Mouse (Mus musculus): ENCODE results near the gene Aknad1.
A peak's percentile ranks its signal among the peaks of the same experiment; 100 is the strongest.

The Aknad1 gene

DNA sequence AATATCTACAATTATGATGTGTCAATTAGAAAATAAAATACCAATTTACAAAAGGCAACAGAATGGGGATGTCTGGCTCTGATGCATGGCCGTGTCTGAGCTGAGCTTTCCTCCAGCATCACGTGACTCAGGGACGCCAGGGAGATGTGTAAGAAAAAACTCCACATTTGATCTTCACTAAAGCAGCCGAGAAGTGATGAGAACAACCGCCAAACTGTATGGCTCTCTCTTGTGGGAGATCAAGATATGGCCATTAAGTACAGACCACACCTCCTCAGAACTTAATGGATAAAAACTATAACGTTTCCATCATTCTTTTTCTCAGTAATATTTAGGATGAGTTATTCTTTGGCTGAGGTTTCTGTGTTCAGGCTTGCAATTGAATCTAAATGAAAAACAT, 11.6 kb downstream of the Aknad1 start:
- DNase-seq (ENCODE audit: low read depth), result no peak

- DNase-seq (ENCODE audit: low read depth), result no peak
Measured at GRCm38 (mm10) chr3:108751691-108752090, 12.2 kb downstream of the Aknad1 start.

- no peak for DNase-seq (ENCODE audit: low read depth)
Measured at GRCm38 (mm10) chr3:108754541-108754940, 15.1 kb downstream of the Aknad1 start.

DNA sequence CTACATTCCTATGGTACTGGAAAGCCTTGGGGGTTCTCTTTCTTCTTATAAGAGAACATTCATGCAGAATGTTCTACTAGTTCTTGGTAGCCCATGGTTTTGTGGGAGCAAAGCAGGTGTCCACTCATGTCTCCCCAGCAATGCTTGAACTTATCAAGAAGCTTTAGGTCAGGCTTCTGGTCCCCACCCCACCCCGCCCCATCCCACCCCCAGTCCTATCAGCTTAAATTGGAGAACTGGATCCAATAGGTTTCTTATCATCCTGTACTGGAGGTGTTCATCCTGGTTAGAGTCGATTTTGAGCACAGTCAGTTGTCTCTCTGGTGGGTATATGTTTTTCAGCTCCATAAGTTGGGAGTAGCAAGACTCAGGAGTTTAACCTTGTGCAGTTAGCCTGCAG, 16.1 kb downstream of the Aknad1 start:
- DNase-seq (ENCODE audit: low read depth), result no peak

GRCm38 (mm10) chr3:108756131-108756530, 16.7 kb downstream of the Aknad1 start:
- no peak for DNase-seq (ENCODE audit: low read depth)

- DNase-seq (ENCODE audit: low read depth), result no peak
Measured at GRCm38 (mm10) chr3:108757570-108757969, 18.1 kb downstream of the Aknad1 start.

DNA sequence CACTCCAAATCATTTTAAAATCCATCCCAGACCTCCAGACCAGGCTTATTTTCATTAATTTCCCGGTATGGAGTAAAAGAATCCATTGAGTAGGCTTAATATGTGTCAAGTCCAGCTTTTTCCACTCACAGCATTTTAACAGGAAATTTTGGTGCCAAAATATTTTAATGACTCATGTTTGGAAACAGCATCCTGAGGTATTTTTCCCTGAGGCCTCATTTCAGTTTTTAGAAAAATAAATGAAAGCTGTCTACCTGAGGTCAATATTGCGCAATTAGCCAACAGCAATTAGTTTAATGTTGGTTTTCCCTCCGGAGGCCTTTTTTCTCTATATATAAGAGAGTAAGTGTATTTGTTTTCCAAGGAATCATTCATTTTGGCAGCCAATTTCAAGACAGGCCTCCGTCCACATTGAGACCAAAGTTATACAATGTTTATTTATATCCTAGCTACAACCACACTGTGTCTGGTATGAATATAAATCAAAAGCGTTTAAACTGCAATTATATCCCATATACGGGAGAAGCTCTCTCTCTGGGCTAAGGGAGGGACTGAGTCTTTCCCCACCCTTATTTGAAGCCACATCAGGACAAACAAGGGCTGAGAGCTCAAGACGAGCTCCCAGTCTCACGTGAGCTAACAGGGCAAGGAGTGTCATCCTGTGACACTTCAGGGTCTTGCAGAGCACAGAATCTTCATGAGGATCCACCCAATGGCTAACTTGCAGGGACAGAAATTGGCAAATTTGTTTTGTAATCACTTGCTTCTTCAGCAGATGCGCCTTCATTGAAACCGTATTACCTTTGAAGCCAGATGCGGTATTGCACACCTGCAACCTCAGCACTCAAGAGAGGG, 20.3 kb downstream of the Aknad1 start:
- DNase-seq (ENCODE audit: low read depth), result no peak

DNA sequence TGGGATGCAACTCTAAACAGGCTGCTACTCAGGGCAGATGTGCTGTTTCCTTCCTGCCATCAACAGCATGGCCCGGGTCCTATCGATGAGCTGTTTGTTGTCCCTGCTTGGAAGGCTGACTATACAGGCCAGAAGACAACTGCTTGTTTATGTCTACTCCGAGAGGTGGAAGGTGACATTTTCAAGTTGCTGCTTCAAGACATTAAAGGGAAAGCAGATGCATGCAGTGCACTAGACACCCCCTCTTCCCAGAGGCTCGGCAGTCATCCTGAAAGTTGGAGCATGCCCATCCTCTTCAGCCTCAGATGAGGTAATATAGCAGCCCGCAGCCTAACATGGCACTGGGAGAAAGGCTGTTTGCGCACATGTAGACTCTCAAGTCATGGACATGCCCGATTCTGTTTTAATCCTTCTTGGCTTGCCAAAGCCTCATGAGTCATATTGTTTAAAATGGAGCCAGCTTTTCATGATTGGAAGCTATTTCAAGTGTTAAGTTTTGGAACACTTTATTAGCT, 23.2 kb downstream of the Aknad1 start:
- no peak for DNase-seq (ENCODE audit: low read depth)

GRCm38 (mm10) chr3:108763691-108764090, 24.2 kb downstream of the Aknad1 start:
- no peak for DNase-seq (ENCODE audit: low read depth)

GRCm38 (mm10) chr3:108764976-108765375, 25.5 kb downstream of the Aknad1 start:
- DNase-seq (ENCODE audit: low read depth), result peak; percentile 84

DNA sequence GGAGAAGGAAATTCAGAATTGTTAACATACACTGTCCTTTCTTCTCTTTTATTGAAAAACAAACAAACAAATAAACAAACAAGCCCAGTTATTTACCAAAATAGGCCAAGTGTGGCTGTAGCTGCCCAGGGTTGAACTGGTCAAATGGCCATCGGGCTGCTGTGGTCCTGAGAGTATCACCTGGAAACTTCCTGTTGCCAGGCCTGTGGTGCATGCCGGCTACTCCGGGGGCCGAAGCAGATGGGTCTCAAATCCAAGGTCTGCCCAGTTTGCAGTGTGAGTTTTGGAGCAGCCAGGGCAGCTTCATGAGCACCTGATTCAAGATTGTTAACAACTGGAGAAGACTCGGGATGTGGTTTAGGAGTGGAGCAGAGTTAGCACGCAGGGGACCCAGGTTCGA, 26.0 kb downstream of the Aknad1 start:
- DNase-seq (ENCODE audit: low read depth), result no peak

- DNase-seq (ENCODE audit: low read depth), result peak; percentile 73
Measured at GRCm38 (mm10) chr3:108766943-108767342, 27.5 kb downstream of the Aknad1 start.

DNA sequence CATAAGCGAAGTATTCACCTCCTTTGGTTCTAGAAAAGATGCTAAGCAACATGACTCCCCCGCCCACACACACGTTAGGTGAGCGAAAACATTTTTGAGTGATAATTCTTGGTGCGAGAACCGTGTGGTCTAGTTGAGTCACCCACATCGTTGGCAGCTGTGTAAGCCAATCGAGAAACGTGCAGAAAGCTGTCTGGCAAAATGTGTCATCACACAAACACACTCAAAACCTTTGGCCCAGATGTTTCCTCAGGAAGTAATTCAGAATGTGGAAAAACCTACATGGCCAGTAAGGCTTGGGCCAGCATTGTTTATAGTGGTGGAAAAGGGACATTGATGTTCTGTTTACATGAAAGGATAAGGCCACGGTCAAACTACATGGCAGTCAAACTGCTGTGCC, 28.0 kb downstream of the Aknad1 start:
- DNase-seq (ENCODE audit: low read depth), result peak; percentile 94

GRCm38 (mm10) chr3:108769547-108769946, 30.1 kb downstream of the Aknad1 start:
- no peak for DNase-seq (ENCODE audit: low read depth)

- peak; percentile 81 for DNase-seq (ENCODE audit: low read depth)
Measured at GRCm38 (mm10) chr3:108770725-108771368, 31.4 kb downstream of the Aknad1 start.

- no peak for DNase-seq (ENCODE audit: low read depth)
Measured at GRCm38 (mm10) chr3:108772211-108772610, 32.8 kb downstream of the Aknad1 start.

DNA sequence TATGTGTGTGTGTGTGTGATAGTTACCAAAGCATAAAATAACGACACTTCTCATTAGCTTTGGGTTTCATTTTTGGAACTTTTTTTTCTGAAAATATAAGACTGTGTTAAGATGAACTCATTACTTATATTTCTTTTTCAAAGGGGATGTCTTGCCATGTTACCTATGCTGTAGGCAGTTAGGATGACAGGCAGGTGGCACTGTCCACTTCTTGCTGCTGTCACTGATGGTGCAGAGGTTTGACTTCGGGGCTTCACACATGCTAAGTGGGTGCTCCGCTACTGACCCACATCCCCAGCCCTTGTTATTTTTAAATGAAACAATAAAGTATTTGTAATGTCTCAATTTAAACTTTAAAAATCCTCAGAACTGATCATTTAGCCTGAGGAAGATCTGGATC, 33.4 kb downstream of the Aknad1 start:
- DNase-seq (ENCODE audit: low read depth), result peak; percentile 40

- no peak for DNase-seq (ENCODE audit: low read depth)
Measured at GRCm38 (mm10) chr3:108778761-108779540, 39.5 kb downstream of the Aknad1 start.

- DNase-seq (ENCODE audit: low read depth), result peak; percentile 81
Measured at GRCm38 (mm10) chr3:108781238-108781883, 41.9 kb downstream of the Aknad1 start.

DNA sequence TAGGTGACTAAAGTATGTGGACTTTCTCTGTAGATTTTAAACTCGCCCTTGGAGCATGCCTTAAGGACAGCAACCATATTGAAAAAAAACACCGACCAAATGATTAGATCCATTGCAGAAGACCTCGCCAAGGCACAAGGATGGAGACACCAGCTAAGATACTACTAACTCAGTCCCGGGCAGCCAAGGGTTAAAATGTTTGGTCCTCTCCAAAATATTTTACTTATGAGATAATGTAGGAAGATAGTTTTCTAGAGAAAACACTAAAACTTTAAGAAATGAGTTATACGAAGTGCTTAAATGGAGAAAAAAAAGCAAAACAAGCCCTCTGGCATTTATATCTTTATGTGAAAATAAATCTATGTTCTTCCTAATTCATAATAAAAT, 42.4 kb downstream of the Aknad1 start:
- no peak for DNase-seq (ENCODE audit: low read depth)

GRCm38 (mm10) chr3:108782364-108782895, 43.0 kb downstream of the Aknad1 start:
- DNase-seq (ENCODE audit: low read depth), result no peak

GRCm38 (mm10) chr3:108786520-108786919, 47.1 kb downstream of the Aknad1 start:
- DNase-seq (ENCODE audit: low read depth), result no peak
